Mouse (Mus musculus) layer of hippocampus, postnatal 25 days (tissue): ENCODE results near the gene Mc3r. TPM values are rescaled to one million over a fixed set of nuclear protein-coding genes. Genes with fewer than 3 reads are reported as not detected.

Experiments
- DNase-seq, 2 experiments: peaks; one replicate each; pipeline ENCODE4 v3.0.0; 2022; ENCODE audit warnings: mixed read lengths in 2 of 2, low spot score in 1 of 2; ENCODE audit errors: extremely low spot score in 1 of 2
- total RNA-seq, 2 experiments: library from RNA; stranded (reverse); gene quantifications; 2 replicates each; pipeline ENCODE4 v1.2.3; 2021

Gene Mc3r
- total RNA-seq, result under 1 TPM; 0.12 to 0.23 TPM

GRCm38 (mm10) chr2:172248106-172248764, at the start of gene Mc3r:
Gene Mc3r (plus strand): TSS chr2:172248492.
- peak; percentile 35 to 72 for DNase-seq

- no peak for DNase-seq
Measured at GRCm38 (mm10) chr2:172201998-172202780, 46.1 kb upstream of the Mc3r start.

- DNase-seq, result peak; percentile 94 to 99
Measured at GRCm38 (mm10) chr2:172207003-172207402, 41.3 kb upstream of the Mc3r start.

GRCm38 (mm10) chr2:172213480-172213879, 34.8 kb upstream of the Mc3r start:
- DNase-seq, result no peak

- no peak for DNase-seq
Measured at GRCm38 (mm10) chr2:172214336-172214735, 34.0 kb upstream of the Mc3r start.

GRCm38 (mm10) chr2:172215508-172216162, 32.7 kb upstream of the Mc3r start:
- peak in 1 of 2 experiments; percentile 58 for DNase-seq

- DNase-seq, result no peak
Measured at GRCm38 (mm10) chr2:172216163-172216915, 32.0 kb upstream of the Mc3r start.

- no peak for DNase-seq
Measured at GRCm38 (mm10) chr2:172217886-172218285, 30.4 kb upstream of the Mc3r start.

- DNase-seq, result no peak
Measured at GRCm38 (mm10) chr2:172219186-172219585, 29.1 kb upstream of the Mc3r start.

GRCm38 (mm10) chr2:172221656-172222393, 26.5 kb upstream of the Mc3r start:
- DNase-seq, result peak; percentile 78 to 89

- peak in 1 of 2 experiments; percentile 24 for DNase-seq
Measured at GRCm38 (mm10) chr2:172222394-172222785, 25.9 kb upstream of the Mc3r start.

GRCm38 (mm10) chr2:172222891-172223290, 25.4 kb upstream of the Mc3r start:
- DNase-seq, result no peak

- no peak for DNase-seq
Measured at GRCm38 (mm10) chr2:172223451-172224200, 24.7 kb upstream of the Mc3r start.

- DNase-seq, result peak in 1 of 2 experiments; percentile 51
Measured at GRCm38 (mm10) chr2:172226945-172227344, 21.3 kb upstream of the Mc3r start.

GRCm38 (mm10) chr2:172227808-172228207, 20.5 kb upstream of the Mc3r start:
- no peak for DNase-seq

- no peak for DNase-seq
Measured at GRCm38 (mm10) chr2:172229190-172229589, 19.1 kb upstream of the Mc3r start.

- DNase-seq, result no peak
Measured at GRCm38 (mm10) chr2:172230126-172230525, 18.2 kb upstream of the Mc3r start.

- DNase-seq, result no peak
Measured at GRCm38 (mm10) chr2:172238220-172238619, 10.1 kb upstream of the Mc3r start.

GRCm38 (mm10) chr2:172241031-172241430, 7.3 kb upstream of the Mc3r start:
- no peak for DNase-seq
